Mouse (Mus musculus) adrenal gland, postnatal 36 days (tissue): ENCODE data around the gene Gusb. TPM values are rescaled to one million over a fixed set of nuclear protein-coding genes. Genes with fewer than 3 reads are reported as not detected.
"Not testable (repeated sequence)": the region's sequence is repeated elsewhere in the genome, so short reads cannot be mapped to it uniquely, and the experiment has no call there.

ENCODE experiments used
- DNase-seq, 2 experiments: peaks; one replicate each; pipeline ENCODE4 v3.0.0; 2021; ENCODE audit warnings: mixed read lengths in 1 of 2
- long read RNA-seq, 2 experiments: library from polyadenylated mRNA; stranded (forward); transcript quantifications; one replicate each; pipeline ENCODE4 v2.0.0; 2021; ENCODE audit warnings: borderline sequencing depth in 2 of 2
- total RNA-seq, 2 experiments: library from RNA; stranded (reverse); gene quantifications; 2 replicates each; pipeline ENCODE4 v1.2.3; 2021

Gusb gene
- 10 to 100 TPM; 48.1 to 53.8 TPM for total RNA-seq
- long read RNA-seq, experiment 1, transcript Gusb-201 (12 exons, 2,687 nt), result major isoform, 65 of 84 reads
- long read RNA-seq, experiment 1, partial matches to known transcripts, result 11 of 84 reads
- long read RNA-seq, experiment 1, other reads (novel, unspliced or antisense), result 5 of 84 reads
- long read RNA-seq, experiment 2, transcript Gusb-201 (12 exons, 2,687 nt), result major isoform, 19 of 27 reads
- long read RNA-seq, experiment 2, partial matches to known transcripts, result 2 of 27 reads
- long read RNA-seq, experiment 2, other reads (novel, unspliced or antisense), result 3 of 27 reads

DNA sequence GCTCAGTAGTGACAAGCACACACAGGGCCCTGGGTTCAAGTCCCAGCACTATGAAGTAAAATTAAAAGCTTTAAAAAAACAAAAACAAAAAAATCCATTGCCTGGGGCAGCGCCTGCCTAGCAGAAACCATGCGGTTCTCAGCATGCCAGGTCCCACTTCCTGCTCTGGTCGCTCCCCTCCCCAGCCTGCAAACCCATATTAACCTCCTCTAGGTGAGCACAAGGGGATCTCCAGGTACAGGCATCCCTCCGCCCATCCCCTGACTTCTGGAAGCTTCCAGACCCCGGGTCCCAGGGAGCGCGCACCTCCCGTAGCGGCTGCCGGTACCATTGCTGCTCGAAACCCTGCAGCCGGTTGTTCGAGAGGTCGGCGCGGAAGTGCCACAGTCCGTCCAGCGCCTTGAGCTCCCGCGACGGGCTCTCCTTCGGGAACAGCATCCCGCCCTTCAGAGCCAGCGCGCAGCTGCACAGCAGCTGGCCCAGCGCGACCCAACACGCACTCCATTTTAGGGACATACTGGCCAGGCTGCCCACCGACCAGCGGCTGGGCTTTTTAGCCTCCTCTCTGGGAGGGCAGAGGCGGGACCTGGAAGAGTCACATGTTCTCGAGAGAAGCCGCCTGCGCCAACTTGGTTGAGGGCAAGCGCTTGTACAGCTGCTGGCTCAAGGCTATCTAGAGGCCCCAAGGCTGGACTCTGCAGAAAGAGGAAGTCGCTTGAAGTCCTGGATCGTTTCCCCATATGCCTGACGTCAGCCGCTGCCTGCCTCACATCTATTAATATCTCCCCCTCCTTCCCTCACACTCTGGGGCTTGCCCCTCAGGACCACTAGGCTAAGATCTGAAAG lies at the start of gene Gusb:
TSS of gene Gusb (minus strand) at position 749 of the 846 bp plus-strand sequence.
- peak; percentile 91 to 92 for DNase-seq

DNA sequence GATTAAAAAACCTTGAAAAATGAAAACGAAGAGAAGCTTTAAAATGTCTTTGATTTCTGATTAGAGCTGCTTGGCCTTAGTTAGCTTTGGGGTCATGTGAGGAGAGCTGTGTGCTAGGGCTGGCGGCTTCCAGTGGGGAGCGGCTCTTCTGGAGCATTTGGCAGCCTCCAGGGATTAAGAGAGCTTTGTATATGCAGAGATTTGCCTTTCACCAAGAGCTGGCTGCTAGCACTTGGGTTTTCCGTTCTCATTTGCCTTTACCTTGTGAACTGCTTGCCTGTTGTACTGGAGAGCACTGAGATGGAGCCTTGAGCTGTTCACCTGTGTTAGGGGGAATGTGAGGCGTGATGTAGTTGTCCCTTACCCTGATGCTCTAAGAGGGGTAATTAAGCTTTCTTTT lies 49.7 kb upstream of the Gusb start:
- no peak for DNase-seq

DNA sequence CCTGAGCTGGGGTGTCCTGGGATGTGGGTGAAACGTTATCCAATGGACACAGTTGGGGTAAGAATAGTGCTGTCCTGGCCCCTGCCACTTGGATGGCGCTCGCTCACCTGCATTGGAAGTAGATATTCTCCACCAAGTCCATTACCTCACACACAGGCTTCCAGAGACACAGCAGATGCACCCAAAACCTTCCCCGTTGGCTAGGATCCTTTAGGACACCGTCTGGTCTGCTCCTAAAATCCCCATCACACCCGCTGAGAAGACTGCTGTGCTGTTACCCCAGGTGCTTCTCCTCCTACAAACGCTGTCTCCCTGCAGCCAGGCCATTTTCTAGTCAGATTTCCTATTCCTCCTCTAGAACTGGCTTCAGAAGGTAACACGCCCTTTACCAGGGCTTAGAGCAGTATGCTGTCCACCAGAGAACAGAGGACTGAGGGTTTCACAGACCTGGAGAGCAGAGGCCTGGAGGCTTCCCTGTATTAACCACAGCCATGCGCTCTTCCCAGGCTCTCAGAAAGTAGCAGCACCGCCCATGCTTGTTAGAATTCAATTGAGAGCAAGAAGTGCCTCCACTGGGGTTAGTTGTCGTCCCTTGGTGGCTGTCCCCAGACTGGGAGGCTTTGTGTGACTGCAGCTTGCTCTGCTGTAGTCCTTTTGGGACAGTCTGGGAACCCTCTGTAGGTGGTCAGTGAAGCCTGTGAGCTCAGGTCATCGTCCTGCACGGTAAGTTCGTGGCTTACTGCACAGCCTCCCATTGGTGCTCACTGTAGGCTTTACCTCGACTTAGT lies 48.4 kb upstream of the Gusb start:
- no peak for DNase-seq

DNA sequence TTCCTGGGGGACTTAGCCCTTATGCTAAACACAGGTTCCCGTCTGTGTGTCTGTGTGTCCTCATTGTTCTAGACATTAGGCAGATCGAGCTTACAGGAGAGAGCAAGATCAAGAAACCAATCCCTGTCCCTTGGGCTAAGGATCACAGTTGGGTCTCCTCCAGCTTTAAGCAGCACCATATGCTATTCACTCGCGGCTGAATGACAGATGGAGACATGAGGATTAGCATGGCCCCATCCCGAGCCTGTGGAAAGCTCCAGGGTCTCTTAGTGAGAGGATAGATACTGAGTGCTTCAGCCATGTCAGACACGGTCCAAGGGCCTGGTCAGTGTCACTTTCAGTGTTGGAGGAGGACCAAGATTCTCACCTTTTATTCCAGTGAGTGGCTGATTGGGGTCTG lies 47.6 kb upstream of the Gusb start:
- no peak for DNase-seq

DNA sequence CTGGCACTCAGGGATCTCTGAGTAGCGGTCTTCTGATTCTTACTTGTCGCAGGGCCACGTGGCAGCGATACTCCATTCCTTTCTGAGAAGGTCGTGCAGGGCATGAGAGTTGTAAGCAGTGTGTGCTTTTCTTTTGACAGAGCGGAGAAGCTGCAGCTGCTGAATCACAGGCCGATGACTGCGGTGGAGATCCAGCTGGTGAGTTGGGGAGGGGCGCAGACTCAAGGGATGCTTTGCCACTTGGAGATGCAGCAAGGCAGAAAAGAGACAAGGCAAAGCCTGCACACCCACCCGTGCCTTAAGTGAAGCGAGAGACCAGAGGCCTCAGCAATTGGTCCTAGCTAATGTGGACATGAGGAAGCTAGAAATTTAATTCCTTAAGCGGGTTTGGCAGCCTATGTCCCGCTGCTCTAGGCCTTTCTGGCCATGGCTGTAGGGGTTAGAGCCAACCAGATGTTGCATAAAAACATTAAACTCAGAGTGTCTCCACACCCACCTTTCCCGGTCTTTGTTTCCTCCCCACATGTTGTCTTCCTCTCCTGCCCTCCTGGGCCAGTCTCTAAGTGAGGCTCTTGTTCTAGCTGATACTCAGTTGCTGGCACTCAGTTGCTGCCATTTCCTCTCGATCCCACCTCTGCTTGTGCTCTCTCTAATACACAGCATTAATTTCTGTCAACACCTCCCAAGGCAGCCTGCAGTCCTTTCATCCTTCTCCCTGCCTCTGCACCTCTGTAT lies 46.1 kb upstream of the Gusb start:
- no peak for DNase-seq

DNA sequence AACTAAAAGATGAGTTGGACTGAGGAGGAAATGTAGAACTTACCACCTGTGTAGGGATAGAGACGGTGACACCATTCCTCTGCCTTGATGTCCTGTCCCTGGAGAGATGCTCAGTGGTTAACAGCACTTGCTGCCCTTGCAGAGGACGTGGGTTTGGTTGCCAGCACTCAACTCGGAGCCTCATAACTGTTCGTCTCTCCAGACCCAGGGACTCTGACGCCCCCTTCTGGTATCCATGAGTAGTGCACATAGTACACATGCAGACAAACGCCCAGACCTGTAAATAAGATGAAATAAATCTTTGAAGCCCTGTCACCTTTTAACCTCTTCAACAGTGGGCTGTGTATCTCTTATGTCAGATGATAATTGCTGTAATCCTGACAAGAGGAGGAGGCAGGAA lies 44.2 kb upstream of the Gusb start:
- DNase-seq, result no peak

DNA sequence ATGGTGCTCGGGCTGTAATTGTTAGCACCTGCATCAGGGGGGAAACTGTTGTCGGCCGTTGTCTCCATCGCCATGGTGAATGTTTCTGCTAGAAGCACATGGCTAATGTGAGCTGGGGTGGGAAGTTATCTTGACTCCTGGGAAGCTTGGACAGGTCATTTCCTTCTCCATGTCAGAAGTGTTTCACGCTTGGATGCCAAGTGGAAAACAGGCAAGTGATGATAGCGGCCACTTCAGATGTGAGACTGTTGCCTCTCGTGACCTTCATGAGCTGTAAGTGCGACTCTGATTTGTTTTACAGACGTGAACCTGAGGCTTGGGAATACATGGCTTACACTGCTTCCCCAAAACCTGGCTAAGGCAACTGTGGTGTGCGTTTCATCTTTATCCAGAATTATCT lies 43.7 kb upstream of the Gusb start:
- DNase-seq, result no peak

DNA sequence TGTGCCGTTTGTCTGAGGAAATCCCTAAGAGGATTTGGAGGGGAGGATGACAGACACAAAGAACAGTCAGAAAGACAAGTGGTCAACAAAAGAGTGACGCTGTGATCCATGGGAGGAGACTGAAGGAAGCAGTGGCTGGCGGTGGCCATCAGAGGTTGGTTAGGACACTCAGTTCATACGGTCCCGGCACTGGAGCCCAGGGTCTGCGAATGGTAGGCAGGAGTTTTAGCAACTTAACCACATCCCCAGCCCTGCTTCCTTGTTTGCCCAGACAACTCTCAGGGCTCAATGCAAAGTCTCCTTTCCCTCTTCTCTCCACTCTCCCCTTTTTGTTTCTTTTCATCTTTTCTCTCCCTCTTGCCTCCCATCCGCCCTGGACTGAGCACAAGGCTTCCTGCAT lies 43.3 kb upstream of the Gusb start:
- no peak for DNase-seq

DNA sequence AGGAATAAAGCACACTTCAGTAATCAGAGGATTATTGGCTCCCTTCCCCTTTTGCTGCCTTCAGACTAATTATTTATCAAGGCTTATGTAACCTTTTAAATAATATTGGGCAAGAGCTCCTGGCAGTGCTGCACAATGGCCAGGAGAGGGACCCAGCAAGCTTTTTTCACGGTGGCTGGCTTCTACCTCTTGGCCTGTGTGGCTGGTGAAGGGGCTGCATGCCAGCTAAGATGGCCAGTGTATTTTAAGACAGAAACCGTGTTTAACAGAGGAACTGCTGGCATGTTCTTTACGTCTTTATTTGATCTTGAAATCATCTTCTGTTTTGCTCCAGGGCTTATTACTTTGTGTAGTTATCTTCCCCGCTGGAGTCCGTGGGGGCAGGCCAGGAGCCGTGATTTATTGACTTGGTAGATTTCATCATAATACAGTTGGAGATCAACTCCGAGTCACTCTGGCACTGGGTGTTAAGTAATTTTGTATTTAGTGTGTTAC lies 41.4 kb upstream of the Gusb start:
- peak; percentile 63 to 70 for DNase-seq

DNA sequence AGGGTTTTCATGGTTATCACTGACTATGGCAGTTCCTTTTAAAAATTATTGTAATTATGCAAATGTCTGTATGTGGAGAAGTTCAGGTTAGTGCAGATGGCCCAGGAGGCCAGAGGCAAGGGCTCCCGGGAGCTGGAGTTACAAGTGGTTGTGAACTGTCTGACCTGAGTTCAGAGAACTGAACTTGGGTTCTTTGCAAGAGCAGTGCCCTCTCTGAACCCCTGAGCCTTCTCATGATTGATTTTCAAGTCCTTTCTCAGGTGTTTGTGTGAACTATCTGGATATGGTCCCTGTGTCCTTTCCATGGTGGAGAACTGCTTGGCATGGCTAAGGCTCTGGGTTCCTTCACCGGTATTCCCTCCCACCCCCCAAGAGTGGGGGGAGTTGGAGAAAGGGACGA lies 40.9 kb upstream of the Gusb start:
- DNase-seq, result no peak

DNA sequence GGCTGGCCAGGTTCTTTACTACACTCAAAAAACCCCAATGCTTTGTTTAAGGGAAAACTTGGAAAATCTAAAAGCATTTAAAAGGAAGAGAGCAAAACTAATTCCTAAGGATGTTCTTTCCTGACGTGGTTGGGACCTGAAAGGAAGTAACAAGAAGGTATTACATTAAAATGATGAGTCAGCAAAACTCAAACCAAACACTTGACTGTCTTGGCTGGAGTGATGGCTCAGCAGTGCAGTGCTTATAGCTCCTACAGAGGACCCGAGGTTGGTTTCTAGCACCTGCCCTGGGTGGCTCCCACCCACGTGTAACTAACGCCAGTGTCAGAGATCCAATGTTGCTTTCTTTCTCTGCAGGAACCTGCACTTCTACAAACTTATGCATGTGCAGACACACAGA lies 38.4 kb upstream of the Gusb start:
- no peak for DNase-seq

DNA sequence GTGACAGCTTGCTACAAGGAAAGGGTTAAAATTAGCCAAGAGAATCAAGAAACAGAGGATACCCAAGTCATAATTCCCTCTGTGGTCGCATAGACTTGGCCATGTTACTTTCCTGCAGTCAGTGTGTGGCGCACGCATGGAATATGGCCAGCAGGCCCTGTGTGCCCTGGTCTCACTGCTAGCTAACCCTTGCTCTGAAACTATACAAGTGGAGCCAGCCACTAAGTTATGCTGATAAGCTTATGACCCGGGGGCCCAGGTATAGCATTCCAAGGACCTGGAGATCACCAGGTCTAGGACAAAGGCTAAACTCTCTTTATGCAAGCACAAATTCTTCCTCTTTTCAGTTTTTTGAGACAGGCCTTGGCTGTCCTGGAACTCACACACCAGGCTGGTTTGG lies 37.9 kb upstream of the Gusb start:
- DNase-seq, result no peak

DNA sequence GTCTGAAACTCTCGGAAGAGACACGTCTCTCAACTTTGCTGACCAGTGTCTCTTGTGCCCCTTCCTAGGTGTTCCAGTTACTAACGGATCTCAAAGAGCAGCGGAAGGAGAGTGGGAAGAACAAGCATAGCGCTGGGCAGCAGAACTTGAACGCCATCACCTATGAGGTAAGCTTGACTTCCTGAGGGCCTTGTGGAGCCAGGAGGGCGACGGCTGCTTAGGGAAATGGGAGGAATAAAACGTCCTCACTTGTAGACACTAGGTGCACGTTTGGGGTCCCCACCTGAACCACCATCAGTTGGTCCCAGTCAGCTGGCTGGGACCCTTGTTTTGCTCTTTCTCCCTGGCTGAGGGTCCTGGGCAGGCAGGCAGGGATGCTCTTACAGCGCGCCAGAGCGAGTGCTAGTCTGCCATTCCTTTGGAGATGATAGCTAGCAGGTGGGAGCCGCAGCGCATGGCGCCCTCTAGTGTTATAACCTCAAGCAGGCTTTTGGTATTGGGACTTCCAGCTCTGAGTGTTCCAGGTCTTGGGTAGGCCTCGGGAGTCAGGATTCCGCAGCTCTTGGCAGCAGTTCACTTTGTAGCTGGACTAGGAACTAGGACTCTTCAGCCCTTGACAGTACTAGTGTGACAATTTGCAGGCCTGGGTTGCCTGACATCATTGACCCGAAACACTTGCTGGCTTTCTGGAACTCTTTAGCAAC lies 35.1 kb upstream of the Gusb start:
- peak; percentile 77 to 82 for DNase-seq

DNA sequence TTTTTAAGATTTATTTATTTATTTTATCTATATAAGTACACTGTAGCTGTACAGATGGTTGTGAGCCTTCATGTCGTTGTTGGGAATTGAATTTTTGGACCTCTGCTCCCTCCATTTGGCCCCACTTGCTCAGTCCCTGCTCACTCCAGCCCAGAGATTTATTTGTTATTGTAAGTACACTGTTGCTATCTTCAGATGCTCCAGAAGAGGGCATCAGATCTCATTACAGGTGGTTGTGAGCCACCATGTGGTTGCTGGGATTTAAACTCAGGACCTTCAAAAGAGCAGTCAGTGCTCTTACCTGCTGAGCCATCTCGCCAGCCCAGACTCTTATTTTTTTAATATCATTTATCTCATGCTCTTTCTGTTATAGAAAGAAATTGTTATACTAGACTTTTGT lies 33.5 kb upstream of the Gusb start:
- DNase-seq, result not testable (repeated sequence)

DNA sequence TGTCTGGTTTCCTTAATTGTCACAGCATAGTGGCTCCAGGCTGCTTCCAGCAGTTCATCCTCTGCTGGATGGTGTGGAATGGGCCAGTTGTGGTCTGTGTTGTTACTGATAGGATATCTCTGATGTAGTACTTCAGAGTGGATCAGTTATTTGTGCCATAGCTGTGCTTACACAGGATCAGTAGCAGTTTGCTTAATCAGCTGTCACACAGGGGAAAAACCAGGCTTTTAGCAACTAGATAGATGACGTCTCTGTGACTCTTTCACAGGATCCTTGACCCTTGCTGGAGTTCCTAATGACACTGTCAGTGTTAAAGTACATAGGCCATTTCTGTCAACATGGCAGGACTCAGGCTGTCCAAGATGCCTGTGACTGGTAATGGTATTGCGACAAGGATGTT lies 31.0 kb upstream of the Gusb start:
- no peak for DNase-seq

DNA sequence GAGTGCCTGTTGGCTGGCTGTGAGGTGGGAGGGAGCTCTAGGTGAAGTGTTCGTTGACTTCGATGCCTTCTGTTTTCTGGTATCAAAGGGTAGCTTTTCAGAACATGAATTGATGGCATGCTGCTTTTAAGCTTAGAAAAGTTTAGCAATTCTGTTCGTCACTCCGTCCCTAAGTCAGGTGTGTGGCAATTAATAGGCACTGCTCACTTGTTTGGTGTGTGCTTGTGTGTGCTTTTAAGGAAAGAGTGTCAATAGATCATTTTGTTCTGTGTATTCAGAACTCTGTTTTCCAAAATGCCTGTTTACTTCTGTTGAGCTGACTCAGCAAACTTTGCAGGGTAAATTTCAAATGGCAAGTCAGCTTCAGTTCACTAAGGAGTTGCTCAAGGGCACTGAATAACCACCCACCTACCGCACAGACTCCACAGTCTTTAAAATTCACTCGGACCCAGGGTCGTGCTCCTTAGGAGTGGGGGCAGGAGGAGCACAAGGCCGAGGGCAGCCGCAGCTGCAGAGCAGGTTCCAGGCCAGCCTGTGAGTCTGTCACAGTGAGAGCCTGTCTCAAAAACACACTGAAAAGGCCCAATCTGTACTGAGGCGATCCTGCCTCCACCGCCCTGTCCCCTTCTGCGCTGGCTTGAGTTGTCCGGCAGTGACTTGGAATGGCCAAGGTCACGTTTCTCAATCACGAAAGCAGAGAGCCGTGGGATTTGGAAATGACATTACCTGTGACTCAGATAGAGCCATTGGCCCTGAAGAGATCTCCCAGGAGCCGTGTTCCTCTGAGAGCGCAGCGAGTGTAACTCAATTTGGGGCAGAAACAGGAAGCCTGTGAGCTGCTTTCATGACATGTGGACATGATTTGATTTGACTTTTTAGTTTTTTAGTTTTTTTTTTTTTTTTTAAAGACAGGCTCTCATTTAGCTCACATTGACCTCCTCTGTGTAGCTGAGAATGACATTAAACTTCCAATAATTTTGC lies 28.9 kb upstream of the Gusb start:
- DNase-seq, result peak; percentile 66 to 76

DNA sequence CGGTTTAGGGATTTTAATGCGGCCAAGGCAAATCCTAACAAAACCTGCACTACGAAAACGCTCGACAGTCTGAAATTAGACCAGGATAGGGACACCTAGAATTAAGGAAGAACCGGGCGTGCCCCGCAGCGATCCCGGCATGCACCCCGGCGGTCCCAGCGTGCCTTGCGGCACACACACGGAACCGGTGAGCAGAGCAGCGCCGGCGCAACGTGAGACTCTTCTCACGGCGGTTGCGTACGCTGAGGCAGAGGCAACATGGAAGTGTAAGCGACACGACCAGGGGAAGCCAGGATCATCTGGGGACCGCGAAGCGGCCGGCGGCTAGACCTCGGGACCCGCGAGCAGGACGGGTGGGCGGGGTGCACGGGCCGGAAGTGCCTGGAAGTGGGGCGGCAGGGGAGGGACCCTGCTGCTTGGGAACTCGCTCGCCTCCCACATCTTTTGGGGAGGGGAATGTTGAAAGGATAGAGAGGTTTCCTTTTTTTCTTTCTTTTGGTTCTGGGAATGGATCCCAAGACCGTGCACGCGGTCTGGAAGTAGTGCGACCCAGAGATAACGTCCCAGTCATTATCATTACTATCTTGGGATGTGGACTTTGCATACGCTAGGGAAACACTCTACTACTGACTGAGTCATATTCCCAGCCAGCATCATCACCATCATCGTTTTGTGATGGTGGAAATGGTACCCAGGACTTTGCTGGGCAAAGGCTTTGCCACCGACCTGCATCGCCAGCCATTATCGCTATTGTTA lies 26.5 kb upstream of the Gusb start, which contains the start of the genes Asl and Crcp:
TSS of gene Asl (minus strand) at position 106 of the 756 bp plus-strand sequence.
TSS of gene Crcp (plus strand) at position 149 of the 756 bp plus-strand sequence.
- peak; percentile 91 to 93 for DNase-seq

DNA sequence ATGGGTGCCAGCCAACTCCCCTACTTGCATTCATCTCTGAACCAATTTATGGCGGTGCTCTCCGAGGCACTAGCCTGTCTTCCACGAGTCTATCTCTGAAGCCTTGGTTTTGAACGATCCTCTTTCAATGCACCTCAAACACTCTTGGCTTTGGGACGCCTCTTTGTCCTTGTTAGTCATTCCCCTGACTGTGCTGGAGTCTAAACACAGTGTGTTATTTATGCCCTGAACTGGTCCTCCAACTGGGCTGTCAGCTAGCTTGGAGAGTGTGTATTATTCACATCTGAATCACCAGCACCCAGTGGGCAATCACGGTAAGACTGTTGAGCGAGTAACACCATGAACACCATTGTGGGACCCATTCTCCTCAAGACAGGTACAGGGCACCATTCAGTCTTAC lies 24.8 kb upstream of the Gusb start:
- DNase-seq, result peak; percentile 56 to 62

DNA sequence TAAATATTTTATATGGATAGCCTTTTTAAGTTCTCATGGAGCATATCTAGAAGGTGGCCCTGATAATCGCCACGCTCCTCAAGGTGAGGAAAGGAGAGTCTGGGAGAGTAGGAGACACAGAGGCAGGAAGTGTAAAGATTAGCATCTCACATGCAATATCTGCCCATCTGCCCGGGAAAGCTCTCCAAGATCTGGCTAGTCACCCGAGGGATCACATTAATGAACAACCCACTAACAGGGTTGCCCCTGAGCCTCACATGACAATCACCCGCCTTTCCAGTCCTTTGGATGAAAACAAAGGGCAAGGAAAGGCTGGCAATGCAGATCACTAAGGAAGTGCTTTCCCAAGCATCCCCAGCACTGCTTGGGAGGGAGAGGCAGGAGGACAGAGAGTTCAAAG lies 24.3 kb upstream of the Gusb start:
- no peak for DNase-seq
